Mouse (Mus musculus) liver, postnatal 0 days (tissue): ENCODE data around the gene Pgs1. TPM values are rescaled to one million over a fixed set of nuclear protein-coding genes. Genes with fewer than 3 reads are reported as not detected.

Source experiments
- ATAC-seq: fragments of 200-750 bp; cut with Nextera tagmentation; 2 replicates; pipeline ENCODE4 v1.8.0; 2017; ENCODE audit warnings: mild to moderate bottlenecking, moderate library complexity
- DNase-seq: peaks from one replicate; pipeline ENCODE4 v3.0.0-alpha.2; 2016
- H3K27ac ChIP-seq: fragments of 300-500 bp; sonication (generic); 2 replicates; pipeline ENCODE4 v1.5.1; 2014; ENCODE audit warnings: antibody characterized with exemption, moderate library complexity, mild to moderate bottlenecking, low read depth
- H3K27me3 ChIP-seq: fragments of 300-500 bp; sonication (generic); 2 replicates; pipeline ENCODE4 v1.6.1; 2014; ENCODE audit warnings: low read length, control low read depth, mixed read lengths; ENCODE audit not compliant: insufficient read depth
- H3K36me3 ChIP-seq: fragments of 300-500 bp; sonication (generic); replicated peaks from 2 replicates; pipeline ENCODE4 v1.6.1; 2014; ENCODE audit warnings: mild to moderate bottlenecking, control low read depth, low read length, moderate library complexity, mixed read lengths; ENCODE audit not compliant: insufficient read depth
- H3K4me1 ChIP-seq: fragments of 300-500 bp; sonication (generic); 2 replicates; pipeline ENCODE4 v1.6.1; 2014; ENCODE audit warnings: antibody characterized with exemption, mild to moderate bottlenecking, control low read depth; ENCODE audit not compliant: insufficient read depth
- H3K4me2 ChIP-seq: fragments of 300-500 bp; sonication (generic); 2 replicates; pipeline ENCODE4 v1.6.1; 2014; ENCODE audit warnings: low read depth, mild to moderate bottlenecking, low read length, moderate library complexity, mixed read lengths
- H3K4me3 ChIP-seq: fragments of 300-500 bp; sonication (generic); 2 replicates; pipeline ENCODE4 v1.5.1; 2014; ENCODE audit warnings: low read depth, low read length
- H3K9ac ChIP-seq: fragments of 300-500 bp; sonication (generic); replicated peaks from 2 replicates; pipeline ENCODE4 v1.6.1; 2014; ENCODE audit warnings: mild to moderate bottlenecking, moderate library complexity
- H3K9me3 ChIP-seq: fragments of 300-500 bp; sonication (generic); 2 replicates; pipeline ENCODE4 v1.6.1; 2016; ENCODE audit warnings: mild to moderate bottlenecking, control low read depth, low read length, mixed read lengths
- CTCF ChIP-seq: sonication (generic); IDR thresholded peaks from 2 replicates; pipeline ENCODE4 v1.5.1; 2016; ENCODE audit warnings: antibody characterized with exemption, low read depth
- EP300 ChIP-seq: IDR thresholded peaks from 2 replicates; pipeline ENCODE4 v1.6.1; 2016; ENCODE audit warnings: antibody characterized with exemption, low read depth, mild to moderate bottlenecking
- WGBS: fragments of 180-500 bp; shearing (Covaris S2); extraction: QIAGEN DNeasy Blood & Tissue Kit; methylation state at CpG from one replicate; pipeline ENCODE4 v1.1.7; 2014; ENCODE audit not compliant: insufficient replicate concordance; 5-methylcytosine and 5-hydroxymethylcytosine counted together
- polyA plus RNA-seq: library from polyadenylated mRNA; unstranded; fragments of >200 nt; fragmentation: Nextera tagmentation; extraction: Ambion mirVana; gene quantifications from 2 replicates; pipeline ENCODE4 v1.2.1, GENCODE M21; 2015

The Pgs1 gene
- polyA plus RNA-seq, 1 experiment from 2014 or later = 10.1 TPM

DNA sequence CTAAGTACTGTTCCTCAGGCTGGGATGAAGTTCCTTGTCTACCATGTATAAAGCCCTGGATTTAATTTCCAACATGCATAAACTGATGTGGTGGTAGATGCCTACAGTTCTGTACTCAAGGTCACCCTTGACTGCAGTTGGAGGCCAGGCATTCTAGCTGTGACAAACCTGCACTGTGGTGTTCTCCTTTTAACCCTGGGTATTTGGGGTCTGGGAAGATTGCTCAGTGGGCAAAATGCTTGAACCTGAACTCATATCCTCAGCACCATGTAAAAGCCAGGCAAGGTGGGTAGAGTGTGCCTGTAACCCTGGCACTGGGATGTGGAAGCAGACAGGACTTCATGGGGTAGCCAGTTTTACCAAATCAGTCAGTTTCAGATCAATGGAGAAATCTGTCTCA, 25.5 kb upstream of the Pgs1 start:
- Histone ChIP-seq H3K9ac (no peak overlapping the region), H3K4me2 (0 out of 2 replicates have a peak overlapping the region, but pooled peaks have one; percentile 6), H3K27me3 (0 out of 2 replicates have a peak, but pooled peaks cover 2% of the 10 kb centered on the region), H3K4me3 (no peak overlapping the region), H3K9me3 (no peaks in the 10 kb centered on the region), H3K4me1 (peaks cover 63% of the 10 kb centered on the region), H3K27ac (no peak overlapping the region), H3K36me3 (no peaks in the 10 kb centered on the region)
- DNase-seq = no peak
- no peak for ATAC-seq
- TF ChIP-seq EP300 (no peak), CTCF (no peak)

DNA sequence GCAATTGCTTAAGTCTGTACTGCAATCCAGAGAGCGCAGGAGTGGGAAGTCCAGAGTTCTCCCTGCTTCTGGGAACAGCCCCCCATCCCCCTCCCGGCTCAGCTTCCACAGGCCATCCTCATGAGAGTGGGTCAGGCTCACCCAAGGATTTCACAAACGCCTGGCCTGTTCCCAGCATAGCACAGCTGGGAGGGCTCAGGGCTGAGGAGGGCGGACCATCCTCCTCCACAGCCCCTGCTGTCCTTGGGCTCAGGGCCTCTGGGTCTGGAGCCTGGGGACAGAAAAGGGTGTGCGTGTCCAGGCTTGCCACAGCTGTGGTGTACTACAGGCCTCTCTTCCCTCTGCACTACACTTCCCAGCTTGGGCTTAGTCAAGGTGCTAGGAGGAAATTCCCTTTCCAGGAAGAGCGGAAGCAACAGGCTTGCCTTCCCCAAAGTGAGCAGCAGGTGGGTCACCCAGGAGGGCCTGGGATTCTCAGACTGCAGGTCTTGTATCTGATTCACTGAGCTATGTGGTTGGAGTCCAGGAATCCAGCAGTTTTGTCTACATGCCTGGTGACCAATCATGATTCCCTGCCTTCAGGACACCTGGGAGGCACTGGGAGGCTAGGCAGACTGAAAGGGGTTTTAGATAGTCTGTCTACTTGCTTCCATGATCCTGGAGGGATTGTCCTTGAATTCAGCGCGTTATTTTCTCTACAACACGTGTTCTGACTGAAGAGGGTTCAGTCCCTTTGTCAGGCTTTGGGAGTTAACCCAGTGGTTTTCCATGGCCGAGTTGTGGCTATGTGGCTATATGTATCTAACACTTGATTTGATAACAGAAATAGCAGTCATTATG, 23.6 kb upstream of the Pgs1 start:
- Histone ChIP-seq H3K9ac (peak overlapping the region; percentile 30), H3K4me2 (peak overlapping the region; percentile 73; the same call in 1 of the 2 replicates), H3K9me3 (no peaks in the 10 kb centered on the region), H3K4me1 (peaks cover 78% of the 10 kb centered on the region), H3K36me3 (peaks cover 8% of the 10 kb centered on the region), H3K27me3 (peaks cover 15% of the 10 kb centered on the region), H3K4me3 (no peak overlapping the region), H3K27ac (peak overlapping the region; percentile 96)
- DNase-seq (peak; percentile 85), ATAC-seq (peak; percentile 43)
- no peak; the same call in 1 of the 2 replicates for TF ChIP-seq EP300
- TF ChIP-seq CTCF = no peak
- 46% methylated on average over 10 of the region's 10 CpGs for WGBS

DNA sequence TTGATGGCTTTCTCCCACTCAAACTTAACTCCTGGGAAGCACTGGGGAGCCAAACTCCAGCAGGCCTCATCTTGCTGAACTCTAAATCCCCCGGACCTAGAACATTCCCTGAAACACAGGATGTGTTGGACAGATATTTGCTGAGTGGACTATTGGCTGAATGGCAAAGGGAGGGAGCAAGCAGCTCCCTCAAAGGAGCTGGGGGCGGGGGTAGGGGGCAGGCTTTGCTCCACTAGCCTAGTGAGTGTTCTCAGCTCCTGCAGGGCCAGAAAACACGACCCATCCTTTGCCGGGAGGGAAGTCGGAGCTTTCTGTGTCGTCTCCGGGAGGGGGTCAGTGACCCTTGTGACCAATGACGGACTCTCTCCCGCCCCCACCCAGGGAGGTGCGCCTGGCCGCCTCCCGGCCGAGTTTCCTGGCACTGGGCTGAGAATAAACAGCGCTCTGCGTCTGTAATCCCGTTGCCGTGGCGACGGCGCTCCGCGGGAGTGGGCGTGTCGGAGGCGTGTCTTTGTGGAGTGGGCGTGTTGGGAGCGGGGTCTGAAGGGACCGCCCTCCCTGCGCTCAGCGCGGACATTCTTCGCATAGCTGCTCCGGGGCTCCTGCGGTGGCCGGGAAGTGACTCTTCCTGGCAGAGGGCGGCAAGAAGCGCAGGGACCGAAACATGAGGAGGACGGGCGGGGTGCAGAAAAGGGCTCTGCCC, 22.9 kb upstream of the Pgs1 start:
- peak overlapping the region; percentile 36 for H3K9ac ChIP-seq
- 1% methylated on average over 40 of the region's 40 CpGs for whole genome bisulfite sequencing
- DNase-seq (peak; percentile 97), ATAC-seq (peak; percentile 84)
- H3K36me3 ChIP-seq = peaks cover 11% of the 10 kb centered on the region
- no peaks in the 10 kb centered on the region for H3K9me3 ChIP-seq
- H3K4me2 ChIP-seq = peak overlapping the region; percentile 73
- H3K4me1 ChIP-seq = peaks cover 79% of the 10 kb centered on the region
- peak overlapping the region; percentile 39 for H3K4me3 ChIP-seq
- peak overlapping the region; percentile 96 for H3K27ac ChIP-seq
- TF ChIP-seq EP300 (peak; percentile 72), CTCF (no peak)
- H3K27me3 ChIP-seq = peaks cover 23% of the 10 kb centered on the region

DNA sequence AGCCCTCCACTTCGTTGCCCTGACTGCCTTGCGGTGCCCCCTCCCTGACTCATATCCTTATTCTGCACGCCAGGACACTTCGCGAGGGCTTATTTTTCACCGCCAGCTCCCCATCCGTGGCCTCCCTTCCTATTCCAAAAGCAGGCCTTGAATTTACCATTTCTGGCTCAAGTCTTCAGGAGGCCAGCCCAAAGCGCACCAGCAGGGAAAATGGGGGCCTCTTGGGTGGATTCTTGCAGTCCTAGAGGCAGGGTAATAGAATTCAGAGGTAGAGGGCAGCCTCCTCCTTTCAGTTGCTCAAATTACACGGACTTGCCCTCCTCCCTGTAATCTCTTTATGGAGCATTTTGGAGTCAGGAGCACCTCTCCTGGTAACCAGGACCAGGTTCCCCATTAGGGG, 22.2 kb upstream of the Pgs1 start:
- Histone ChIP-seq H3K4me2 (peak overlapping the region; percentile 73), H3K27me3 (peaks cover 25% of the 10 kb centered on the region), H3K36me3 (peaks cover 11% of the 10 kb centered on the region), H3K27ac (peak overlapping the region; percentile 96), H3K4me1 (peaks cover 74% of the 10 kb centered on the region), H3K9ac (peak overlapping the region; percentile 36), H3K4me3 (peak overlapping the region; percentile 39), H3K9me3 (no peaks in the 10 kb centered on the region)
- DNase-seq (no peak), ATAC-seq (no peak)
- TF ChIP-seq CTCF (no peak), EP300 (no peak)
- 4% methylated on average over 9 of the region's 9 CpGs for WGBS

DNA sequence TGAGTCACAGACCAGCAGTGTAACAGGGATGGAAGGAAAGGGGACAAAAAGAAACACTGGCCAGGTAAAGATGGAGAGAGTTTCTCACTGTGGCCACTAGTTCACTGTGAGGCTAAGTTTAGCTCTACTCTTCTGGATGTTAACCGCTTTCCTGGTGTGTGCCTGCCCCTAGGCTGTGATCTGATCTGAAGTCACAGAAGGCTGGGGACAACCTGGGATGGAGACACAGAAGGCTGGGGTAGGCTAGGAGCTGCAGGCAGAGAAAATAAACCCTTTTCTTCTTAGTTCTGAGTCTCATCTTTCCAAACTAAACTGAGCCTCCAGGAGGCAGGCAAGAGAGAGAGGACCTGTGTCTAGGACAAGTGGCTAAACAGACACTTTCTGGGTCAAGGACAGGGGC, 21.8 kb upstream of the Pgs1 start:
- Histone ChIP-seq H3K9me3 (no peaks in the 10 kb centered on the region), H3K4me1 (peaks cover 69% of the 10 kb centered on the region), H3K4me2 (peak overlapping the region; percentile 73), H3K9ac (peak overlapping the region; percentile 36; the same call in 1 of the 2 replicates), H3K4me3 (no peak overlapping the region), H3K27ac (peak overlapping the region; percentile 96), H3K27me3 (peaks cover 25% of the 10 kb centered on the region), H3K36me3 (peaks cover 11% of the 10 kb centered on the region)
- TF ChIP-seq CTCF (peak; percentile 19; the same call in 1 of the 2 replicates), EP300 (no peak)
- ATAC-seq (no peak), DNase-seq (no peak)
- WGBS = 42% methylated on average over 1 of the region's 1 CpGs

DNA sequence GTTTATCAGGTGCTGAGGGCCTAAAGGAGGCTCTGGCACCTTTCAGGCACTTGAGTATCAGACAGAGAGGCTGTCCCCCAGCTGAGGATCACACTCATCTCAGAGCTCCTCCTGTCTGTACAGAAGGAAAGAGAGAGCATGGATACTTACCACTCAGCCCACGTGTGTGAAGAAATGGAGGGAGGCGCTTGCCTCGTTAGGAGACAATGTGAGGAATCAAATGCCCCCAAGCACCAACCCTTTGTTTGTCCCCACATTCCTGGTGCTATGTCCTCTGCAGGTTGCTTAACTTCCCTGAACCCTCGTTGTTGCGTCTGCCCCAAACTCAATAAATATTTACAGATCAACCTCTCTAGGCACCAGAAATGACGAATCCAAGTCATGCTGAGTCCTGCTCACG, 21.0 kb upstream of the Pgs1 start:
- no peak for DNase-seq
- WGBS = 34% methylated on average over 7 of the region's 7 CpGs

More for the DNA sequence above, 21.0 kb upstream of the Pgs1 start:
- no peak for ATAC-seq
- Histone ChIP-seq H3K36me3 (peaks cover 11% of the 10 kb centered on the region), H3K4me2 (peak overlapping the region; percentile 18; the same call in 1 of the 2 replicates), H3K9me3 (no peaks in the 10 kb centered on the region), H3K4me1 (peaks cover 71% of the 10 kb centered on the region), H3K27me3 (peaks cover 25% of the 10 kb centered on the region), H3K9ac (no peak overlapping the region), H3K4me3 (no peak overlapping the region), H3K27ac (peak overlapping the region; percentile 96; the same call in 1 of the 2 replicates)
- TF ChIP-seq CTCF = no peak
- 0 out of 2 replicates have a peak, but pooled peaks have one; percentile 35 for TF ChIP-seq EP300
